13 mouse cellular contexts compared by ENCODE assay signal in the genomic region with DNA sequence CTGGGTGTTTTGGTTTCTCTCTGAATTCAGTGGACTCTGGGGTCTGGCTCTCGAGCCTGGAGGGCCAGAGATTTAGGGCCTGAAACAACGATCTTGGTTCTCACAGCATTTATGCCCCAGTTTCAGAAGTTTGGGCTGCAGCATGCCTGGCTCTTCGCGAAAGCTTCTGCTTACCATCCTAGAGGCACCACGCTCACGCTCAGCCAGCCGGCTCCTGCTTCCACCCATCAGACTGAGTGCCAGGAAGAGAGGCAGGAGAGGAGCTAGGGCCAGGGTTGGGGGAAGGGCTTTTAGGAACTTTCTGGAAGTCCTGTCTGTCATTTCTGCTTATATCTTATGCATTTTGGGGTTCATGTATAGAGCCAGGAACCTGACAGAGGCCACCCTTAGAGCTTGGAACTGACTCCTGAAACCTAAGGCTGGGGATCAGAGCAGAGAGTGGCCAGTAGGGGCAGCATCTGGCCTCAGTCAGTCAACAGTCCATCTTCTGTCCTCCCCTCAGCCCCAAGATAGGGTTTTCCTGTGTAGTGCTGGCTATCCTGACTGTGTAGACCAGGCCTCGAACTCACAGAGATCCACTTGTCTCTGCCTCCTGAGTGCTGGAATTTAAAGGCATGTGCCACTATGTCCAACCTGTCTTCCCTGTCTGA.
A peak's percentile ranks its signal among the peaks of the same experiment; 100 is the strongest.
DNase-seq lines count a peak whose midpoint lies in the region; ATAC-seq and TF ChIP-seq lines count a peak whose summit lies in the region.
"Had no signal": no experiment of that assay in that cellular context is flagged by ENCODE, and none has a peak within 500 bp of the region (broad histone marks: within the 10 kb centered on the region; RNA-seq: fewer than 3 reads in every experiment).

No protein-coding gene starts in this region.

- peaks cover 33% of the 10 kb centered on the region for H3K27me3 ChIP-seq in embryonic facial prominence, embryonic 13.5 days
- H3K27me3 ChIP-seq in embryonic facial prominence, embryonic 10.5 days (replicated peaks; ENCODE audit: low read depth, poor library complexity, severe bottlenecking), result peaks cover 59% of the 10 kb centered on the region
- H3K27me3 ChIP-seq in CH12.LX (replicated peaks), result peaks cover 58% of the 10 kb centered on the region

- peak; percentile 18 for TF ChIP-seq RAD21 in CH12.LX (IDR thresholded peaks at IDR 0.05; ENCODE audit: low read depth, low read length)

- dilution Hi-C loops in CH12.LX (cut with MboI; ENCODE audit: extremely low pct_ligation_motif_present, extremely low pct_unique_long_range_greater_than_20kb, low sequenced_read_pairs), result no loop called here

- no peak overlapping the region for H3K4me3 ChIP-seq in embryonic facial prominence, embryonic 13.5 days
- no peak overlapping the region for H3K4me3 ChIP-seq in embryonic facial prominence, embryonic 10.5 days
- H3K4me3 ChIP-seq in layer of hippocampus, adult 2 months, result no peak overlapping the region
- no peak overlapping the region for H3K4me3 ChIP-seq in CH12.LX (replicated peaks in 1 of 3; ENCODE audit: low read depth in 2 of 3, low read length in 2 of 3, poor library complexity in 1 of 3)
- H3K4me3 ChIP-seq: heart, embryonic 15.5 days; megakaryocyte, embryonic 14.5 days had no signal

- H3K4me2 ChIP-seq in embryonic facial prominence, embryonic 13.5 days, result no peak overlapping the region
- H3K4me2 ChIP-seq in CH12.LX (ENCODE audit: insufficient read depth, low read depth, poor library complexity, severe bottlenecking), result no peak overlapping the region
- H3K4me2 ChIP-seq: heart, embryonic 15.5 days had no signal

- TF ChIP-seq CTCF in layer of hippocampus, adult 2 months (conservative IDR thresholded peaks at IDR 0.05), result peak; percentile 67
- peak in 1 of 2 experiments; percentile 42; a peak in 2 of 4 replicates for TF ChIP-seq CTCF in CH12.LX (conservative IDR thresholded peaks at IDR 0.05 in 1 of 2, IDR thresholded peaks at IDR 0.05 in 1 of 2; ENCODE audit: low read depth in 2 of 2, low read length in 2 of 2)

- no peak for TF ChIP-seq POLR2A in CH12.LX (IDR thresholded peaks at IDR 0.05; ENCODE audit: low read depth, low read length)

- H3K9me3 ChIP-seq in embryonic facial prominence, embryonic 13.5 days, result no peaks in the 10 kb centered on the region
- no peaks in the 10 kb centered on the region for H3K9me3 ChIP-seq in embryonic facial prominence, embryonic 10.5 days
- H3K9me3 ChIP-seq in CH12.LX (replicated peaks; ENCODE audit: low read length), result no peaks in the 10 kb centered on the region
- H3K9me3 ChIP-seq: heart, embryonic 15.5 days; megakaryocyte, embryonic 14.5 days had no signal

- in situ Hi-C loops in CH12.LX (cut with MboI; ENCODE audit: low pct_ligation_motif_present, low pct_unique_long_range_greater_than_20kb, low sequenced_read_pairs), result loop anchor here (10.0 kb wide), 1 partner anchor 52 kb away; no protein-coding TSS in a partner anchor

- no peak for ATAC-seq in embryonic facial prominence, embryonic 13.5 days (ENCODE audit: insufficient number of reproducible peaks, insufficient read depth, low FRiP score, low TSS enrichment, low read depth)
- ATAC-seq: forebrain, embryonic 16.5 days had no signal

- H3K79me2 ChIP-seq in CH12.LX (replicated peaks; ENCODE audit: control insufficient read depth, extremely low read depth, insufficient read depth, poor library complexity, severe bottlenecking), result no peaks in the 10 kb centered on the region

- 0 out of 2 replicates have a peak overlapping the region, but pooled peaks have one; percentile 11 for H3K9ac ChIP-seq in embryonic facial prominence, embryonic 13.5 days
- H3K9ac ChIP-seq in CH12.LX (ENCODE audit: insufficient read depth, low read depth), result no peak overlapping the region
- H3K9ac ChIP-seq: heart, embryonic 15.5 days had no signal

- TF ChIP-seq EP300 in CH12.LX (IDR thresholded peaks at IDR 0.05; ENCODE audit: low read length), result no peak

- peaks cover 8% of the 10 kb centered on the region for H3K4me1 ChIP-seq in embryonic facial prominence, embryonic 13.5 days
- peaks cover 39% of the 10 kb centered on the region for H3K4me1 ChIP-seq in embryonic facial prominence, embryonic 10.5 days
- H3K4me1 ChIP-seq in CH12.LX (ENCODE audit: control insufficient read depth in 1 of 2, insufficient read depth in 2 of 2), result 0 out of 4 replicates have a peak, but pooled peaks cover 0 to 2% of the 10 kb centered on the region in 2 experiments

- no peaks in the 10 kb centered on the region for H3K36me3 ChIP-seq in embryonic facial prominence, embryonic 13.5 days
- no peaks in the 10 kb centered on the region for H3K36me3 ChIP-seq in embryonic facial prominence, embryonic 10.5 days (replicated peaks)
- H3K36me3 ChIP-seq in CH12.LX (replicated peaks in 1 of 2; ENCODE audit: control insufficient read depth in 1 of 2, insufficient read depth in 1 of 2, low read length in 1 of 2), result no peaks in the 10 kb centered on the region
- H3K36me3 ChIP-seq: heart, embryonic 15.5 days had no signal

- WGBS in embryonic facial prominence, embryonic 13.5 days, result 84% methylated on average over 8 of the region's 8 CpGs
- WGBS in embryonic facial prominence, embryonic 10.5 days, result 81% methylated on average over 8 of the region's 8 CpGs

- no peak for DNase-seq in embryonic facial prominence, embryonic 10.5 days (ENCODE audit: low spot score)
- no peak for DNase-seq in layer of hippocampus, adult 2 months (ENCODE audit: low spot score in 2 of 2)
- no peak for DNase-seq in layer of hippocampus, adult 11-12 months (ENCODE audit: low spot score)
- no peak for DNase-seq in CH12.LX (ENCODE audit: extremely low read depth)
- peak; percentile 32 for DNase-seq in lung, postnatal 10 days
- no peak for DNase-seq in left cerebral cortex, adult 9 months (ENCODE audit: low spot score in 2 of 2)
- DNase-seq in thymus, postnatal 14 days, result no peak
- DNase-seq: adrenal gland, adult 2 months; left cerebral cortex, postnatal 4 days had no signal

- H3K27ac ChIP-seq in embryonic facial prominence, embryonic 13.5 days, result no peak overlapping the region
- no peak overlapping the region for H3K27ac ChIP-seq in embryonic facial prominence, embryonic 10.5 days (replicated peaks)
- H3K27ac ChIP-seq in layer of hippocampus, adult 2 months, result no peak overlapping the region
- H3K27ac ChIP-seq in CH12.LX (ENCODE audit: insufficient read depth, low read depth), result no peak overlapping the region
- H3K27ac ChIP-seq: heart, embryonic 15.5 days had no signal

TF ChIP-seq in CH12.LX, 34 proteins besides CTCF, POLR2A, EP300 and RAD21:
- TF ChIP-seq SIN3A (IDR thresholded peaks at IDR 0.05; ENCODE audit: low read length), result no peak
- TF ChIP-seq POLR2AphosphoS2 (IDR thresholded peaks at IDR 0.05; ENCODE audit: low read depth, low read length), result no peak
- TF ChIP-seq TCF12 (IDR thresholded peaks at IDR 0.05; ENCODE audit: low read depth, low read length), result no peak
- no peak for TF ChIP-seq RCOR1 (conservative IDR thresholded peaks at IDR 0.05; ENCODE audit: low read depth, low read length)
- TF ChIP-seq USF2 (conservative IDR thresholded peaks at IDR 0.05; ENCODE audit: low read depth, low read length), result no peak
- no peak for TF ChIP-seq E2F4 (IDR thresholded peaks at IDR 0.05; ENCODE audit: insufficient replicate concordance, low read depth, low read length)
- no peak for TF ChIP-seq PAX5 (IDR thresholded peaks at IDR 0.05; ENCODE audit: low read length)
- TF ChIP-seq IRF4 (IDR thresholded peaks at IDR 0.05; ENCODE audit: low read depth, low read length), result no peak
- no peak for TF ChIP-seq BHLHE40 (IDR thresholded peaks at IDR 0.05; ENCODE audit: low read depth, low read length)
- TF ChIP-seq ZKSCAN1 (IDR thresholded peaks at IDR 0.05; ENCODE audit: borderline replicate concordance, low read depth, low read length), result no peak
- TF ChIP-seq JUN (IDR thresholded peaks at IDR 0.05; ENCODE audit: insufficient read depth, low read depth, low read length), result no peak
- TF ChIP-seq ZC3H11A (IDR thresholded peaks at IDR 0.05; ENCODE audit: low read depth, low read length), result no peak
- no peak for TF ChIP-seq MEF2A (IDR thresholded peaks at IDR 0.05; ENCODE audit: borderline replicate concordance, low read depth, low read length)
- no peak for TF ChIP-seq GABPA (IDR thresholded peaks at IDR 0.05; ENCODE audit: insufficient replicate concordance, low read depth, low read length)
- no peak for TF ChIP-seq ZNF384 (IDR thresholded peaks at IDR 0.05; ENCODE audit: low read depth, low read length)
- no peak for TF ChIP-seq MAFK (IDR thresholded peaks at IDR 0.05; ENCODE audit: insufficient replicate concordance, low read length)
- no peak for TF ChIP-seq MAX (IDR thresholded peaks at IDR 0.05; ENCODE audit: low read length)
- TF ChIP-seq NRF1 (IDR thresholded peaks at IDR 0.05; ENCODE audit: low read depth, low read length), result no peak
- no peak for TF ChIP-seq NELFE (IDR thresholded peaks at IDR 0.05; ENCODE audit: low read depth, low read length)
- TF ChIP-seq MYC (IDR thresholded peaks at IDR 0.05; ENCODE audit: low read depth, low read length), result no peak
